Mouse (Mus musculus) heart, adult 2 months (tissue): ENCODE data around the gene Ints4. TPM values are rescaled to one million over a fixed set of nuclear protein-coding genes. Genes with fewer than 3 reads are reported as not detected.

Experiments
- DNase-seq, 2 experiments: peaks; one replicate each; pipeline ENCODE4 v3.0.0; 2021
- H3K27ac ChIP-seq: fragments of 200-600 bp; 2 replicates; pipeline ENCODE4 v1.8.1; 2022
- H3K27me3 ChIP-seq: fragments of 200-500 bp; 2 replicates; pipeline ENCODE4 v1.6.1; 2012; ENCODE audit warnings: mild to moderate bottlenecking, low read length, inconsistent platforms, mixed read lengths; ENCODE audit not compliant: control insufficient read depth, insufficient read depth
- H3K36me3 ChIP-seq: fragments of 200-500 bp; 2 replicates; pipeline ENCODE4 v1.6.1; 2012; ENCODE audit warnings: low read length, inconsistent platforms; ENCODE audit not compliant: control insufficient read depth, insufficient read depth
- H3K4me1 ChIP-seq: fragments of 200-500 bp; 2 replicates; pipeline ENCODE4 v1.6.1; 2011; ENCODE audit warnings: low read length; ENCODE audit not compliant: control insufficient read depth, insufficient read depth
- H3K4me3 ChIP-seq: fragments of 200-600 bp; 2 replicates; pipeline ENCODE4 v1.8.1; 2022
- H3K79me2 ChIP-seq: fragments of 200-500 bp; replicated peaks from 2 replicates; pipeline ENCODE4 v1.6.1; 2012; ENCODE audit warnings: mild to moderate bottlenecking, inconsistent platforms, low read length, moderate library complexity, mixed read lengths; ENCODE audit not compliant: control insufficient read depth, insufficient read depth
- H3K9ac ChIP-seq: fragments of 200-500 bp; 2 replicates; pipeline ENCODE4 v1.6.1; 2012; ENCODE audit warnings: low read depth, mild to moderate bottlenecking, control low read depth, inconsistent platforms, low read length, mixed read lengths
- CTCF ChIP-seq: fragments of 200-600 bp; IDR thresholded peaks from 2 replicates; pipeline ENCODE4 v1.8.1; 2022; ENCODE audit warnings: antibody characterized with exemption, mild to moderate bottlenecking, moderate library complexity
- EP300 ChIP-seq: fragments of 200-500 bp; IDR thresholded peaks from 2 replicates; pipeline ENCODE4 v1.6.1; 2011; ENCODE audit warnings: low read depth, low read length, control low read depth; ENCODE audit not compliant: insufficient read depth
- POLR2A ChIP-seq: fragments of 200-500 bp; IDR thresholded peaks from 2 replicates; pipeline ENCODE4 v1.6.1; 2011; ENCODE audit warnings: mild to moderate bottlenecking, low read depth, low read length, control low read depth; ENCODE audit not compliant: insufficient read depth
- WGBS: fragments of 180-500 bp; shearing (Covaris S2); methylation state at CpG from one replicate; pipeline ENCODE4 v1.1.7; 2018; 5-methylcytosine and 5-hydroxymethylcytosine counted together
- intact Hi-C: fragments of 180-260 bp; cut with DNase I; formaldehyde crosslinking; loops from one replicate; pipeline ENCODE4 v1.15.1; 2025
- polyA plus RNA-seq: library from polyadenylated mRNA; depleted of rRNA; stranded (reverse); fragments of >200 nt; gene quantifications from 2 replicates; pipeline ENCODE4 v1.2.3, GENCODE M21; 2012
- total RNA-seq, 2 experiments: library from RNA; stranded (reverse); gene quantifications; 2 replicates each; pipeline ENCODE4 v1.2.3; 2021

Ints4 gene
- total and polyA plus RNA-seq, 3 experiments, result 55.8 to 65.3 (median 61.5) TPM

DNA sequence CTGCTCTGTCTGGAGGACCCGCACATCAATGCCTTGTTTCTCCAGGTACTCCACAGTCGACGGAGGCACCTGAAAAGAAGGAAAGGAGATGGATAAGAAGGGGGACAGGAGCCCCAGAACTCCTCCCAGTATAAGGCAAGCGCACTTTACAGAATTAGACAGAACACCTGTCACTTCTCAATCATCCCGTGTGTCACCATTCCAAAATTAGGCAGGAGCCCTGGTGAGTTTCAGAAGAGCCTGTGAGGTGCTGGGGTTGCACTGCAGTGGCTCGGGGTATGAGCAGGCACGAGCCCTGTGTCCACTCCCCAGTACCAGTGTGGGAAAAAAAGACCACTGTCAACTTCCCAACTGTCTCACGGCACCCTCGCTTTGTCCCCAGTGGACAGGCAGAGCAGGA is 69.9 kb downstream of the Ints4 start:
- WGBS, result 84% methylated on average over 9 of the region's 9 CpGs
- Histone ChIP-seq H3K4me3 (no peak overlapping the region), H3K79me2 (no peaks in the 10 kb centered on the region), H3K9ac (no peak overlapping the region), H3K36me3 (no peaks in the 10 kb centered on the region), H3K27ac (no peak overlapping the region), H3K4me1 (no peaks in the 10 kb centered on the region), H3K27me3 (no peaks in the 10 kb centered on the region)
- TF ChIP-seq POLR2A (no peak), CTCF (no peak), EP300 (no peak)
- DNase-seq, result no peak
- intact Hi-C loops, result no loop called here

DNA sequence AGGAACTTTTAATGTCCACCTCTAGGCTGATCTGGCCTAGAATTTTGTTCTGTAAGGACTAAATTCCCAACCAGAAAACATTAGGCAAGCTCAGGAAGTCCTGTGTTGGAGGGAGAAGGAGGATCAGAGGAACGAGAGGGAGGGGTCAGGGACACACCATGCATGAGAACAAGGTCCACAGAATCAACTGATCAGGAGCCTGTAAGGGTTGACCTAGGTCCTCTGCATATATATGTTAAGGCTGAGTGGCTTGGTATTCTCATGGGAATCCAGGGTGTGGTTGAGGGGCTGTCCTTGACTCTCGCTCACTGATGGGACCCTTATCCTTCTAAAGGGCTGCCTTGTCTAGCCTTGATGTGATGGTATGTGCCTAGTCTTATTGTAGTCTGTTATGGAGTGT is 82.8 kb downstream of the Ints4 start:
- intact Hi-C loops, result no loop called here
- Histone ChIP-seq H3K9ac (no peak overlapping the region), H3K36me3 (no peaks in the 10 kb centered on the region), H3K79me2 (no peaks in the 10 kb centered on the region), H3K4me3 (no peak overlapping the region), H3K27ac (no peak overlapping the region), H3K4me1 (no peaks in the 10 kb centered on the region), H3K27me3 (no peaks in the 10 kb centered on the region)
- WGBS, result 79% methylated on average over 2 of the region's 2 CpGs
- no peak for DNase-seq
- TF ChIP-seq CTCF (no peak), POLR2A (no peak), EP300 (no peak)

DNA sequence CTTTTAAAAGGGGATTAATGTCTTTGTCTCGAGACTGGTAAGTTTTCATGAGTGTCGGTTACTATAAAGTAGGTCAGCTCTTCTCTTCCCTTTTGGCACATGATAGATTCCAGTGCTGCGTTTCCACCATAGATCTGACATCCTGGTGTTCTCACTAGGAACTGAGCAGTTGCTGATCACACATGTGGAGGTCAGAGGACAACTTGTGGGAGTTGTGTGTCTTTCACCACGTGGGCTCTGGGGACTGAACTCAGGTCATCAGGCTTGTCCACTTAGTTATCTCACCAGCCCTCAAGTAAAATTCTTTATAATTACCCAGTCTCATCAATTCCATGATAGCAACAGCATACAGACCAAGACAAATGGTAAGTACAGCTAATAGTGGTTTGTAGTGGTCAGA is 88.6 kb downstream of the Ints4 start:
- no peak overlapping the region for H3K9ac ChIP-seq
- intact Hi-C loops, result no loop called here
- no peak overlapping the region for H3K27ac ChIP-seq
- WGBS, result 73% methylated on average over 4 of the region's 4 CpGs
- no peak for DNase-seq
- H3K4me3 ChIP-seq, result no peak overlapping the region
- H3K27me3 ChIP-seq, result no peaks in the 10 kb centered on the region
- TF ChIP-seq CTCF (no peak), POLR2A (no peak), EP300 (no peak)
- H3K36me3 ChIP-seq, result no peaks in the 10 kb centered on the region
- no peaks in the 10 kb centered on the region for H3K4me1 ChIP-seq
- no peaks in the 10 kb centered on the region for H3K79me2 ChIP-seq

DNA sequence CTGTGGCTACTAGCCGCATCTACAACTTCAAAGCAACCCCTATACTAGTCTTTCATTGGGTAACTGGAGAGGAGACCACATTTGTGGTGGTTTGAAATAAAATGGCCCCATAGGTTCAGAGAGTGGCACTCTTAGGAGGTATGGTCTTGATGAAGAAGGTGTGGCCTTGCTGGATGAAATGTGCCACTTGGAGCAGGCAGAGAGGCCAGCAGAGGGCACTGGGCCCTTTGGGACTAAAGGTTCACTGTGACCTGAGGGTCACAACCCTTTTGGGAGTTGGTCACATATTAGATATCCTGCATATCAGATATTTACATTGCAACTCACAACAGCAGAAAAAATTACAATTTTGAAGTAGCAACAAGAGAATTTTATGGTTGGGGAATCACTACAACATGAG is 89.6 kb downstream of the Ints4 start:
- intact Hi-C loops, result loop anchor here (10.0 kb wide), 1 partner anchor 596 kb away; no protein-coding TSS in a partner anchor
- no peak for DNase-seq

DNA sequence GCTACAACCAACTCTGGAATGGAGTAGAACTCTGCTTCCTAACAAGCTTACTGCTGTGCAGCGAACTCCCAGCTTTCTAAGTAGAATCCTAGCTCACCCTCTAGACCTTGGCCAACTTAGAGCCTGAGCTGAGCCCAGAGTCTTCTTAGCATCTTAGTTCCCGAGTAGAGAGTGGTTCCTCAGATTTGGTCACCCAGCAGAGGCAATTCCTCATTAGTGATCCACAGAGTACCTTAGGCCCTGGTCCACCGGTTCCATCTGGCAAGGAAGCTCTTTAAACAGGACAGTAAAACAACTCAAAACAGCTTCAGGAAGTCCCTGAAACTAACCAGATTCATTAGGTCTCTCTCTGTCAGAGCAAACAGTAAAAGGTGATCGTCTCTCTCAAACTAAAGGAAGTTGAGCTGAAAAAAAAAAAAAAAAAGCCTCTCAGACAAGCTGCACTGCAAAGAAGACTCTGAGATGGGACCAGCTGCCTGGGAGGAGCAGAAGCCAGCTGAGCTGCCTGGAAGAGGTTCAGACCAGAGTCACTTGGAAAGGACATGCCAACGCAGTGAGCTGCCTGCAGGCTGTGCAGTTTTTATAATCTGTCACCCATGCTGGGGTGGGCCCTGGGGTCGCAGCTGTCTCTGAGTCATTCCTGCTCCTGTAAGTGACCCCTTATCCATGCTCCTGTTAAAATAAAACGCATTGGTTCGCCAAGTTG is 97.8 kb downstream of the Ints4 start:
- Histone ChIP-seq H3K79me2 (0 out of 2 replicates have a peak, but pooled peaks cover 2% of the 10 kb centered on the region), H3K27me3 (no peaks in the 10 kb centered on the region), H3K9ac (peak overlapping the region; percentile 83), H3K27ac (peak overlapping the region; percentile 85), H3K36me3 (no peaks in the 10 kb centered on the region), H3K4me1 (peaks cover 4% of the 10 kb centered on the region; the same call in 1 of the 2 replicates), H3K4me3 (peak overlapping the region; percentile 95)
- 24% methylated on average over 8 of the region's 8 CpGs for WGBS
- DNase-seq, result peak; percentile 63 to 66
- intact Hi-C loops, result loop anchor here (1.0 to 10.0 kb wide), 4 partner anchors 98 to 1774 kb away; partner anchors contain the start of genes Ints4 and Serpinh1
- no peak for TF ChIP-seq CTCF
- no peak for TF ChIP-seq POLR2A
- no peak for TF ChIP-seq EP300

More for the DNA sequence above, 89.6 kb downstream of the Ints4 start:
- Histone ChIP-seq H3K27me3 (no peaks in the 10 kb centered on the region), H3K79me2 (no peaks in the 10 kb centered on the region), H3K4me3 (no peak overlapping the region), H3K4me1 (no peaks in the 10 kb centered on the region), H3K27ac (no peak overlapping the region), H3K36me3 (no peaks in the 10 kb centered on the region), H3K9ac (no peak overlapping the region)
- 88% methylated on average over 1 of the region's 1 CpGs for WGBS
- no peak for TF ChIP-seq POLR2A
- peak; percentile 42 for TF ChIP-seq CTCF
